Mouse (Mus musculus) G1E (cell line): Measurements from ENCODE around the gene Nrxn3.

Source experiments
- CTCF ChIP-seq: IDR thresholded peaks from 2 replicates; pipeline ENCODE4 v1.5.1; 2012; ENCODE audit warnings: low read depth, low read length, inconsistent platforms, mixed read lengths
- TAL1 ChIP-seq: conservative IDR thresholded peaks from 2 replicates; pipeline ENCODE4 v1.6.1; 2012; ENCODE audit warnings: low read depth, low read length, inconsistent platforms, mixed read lengths

DNA sequence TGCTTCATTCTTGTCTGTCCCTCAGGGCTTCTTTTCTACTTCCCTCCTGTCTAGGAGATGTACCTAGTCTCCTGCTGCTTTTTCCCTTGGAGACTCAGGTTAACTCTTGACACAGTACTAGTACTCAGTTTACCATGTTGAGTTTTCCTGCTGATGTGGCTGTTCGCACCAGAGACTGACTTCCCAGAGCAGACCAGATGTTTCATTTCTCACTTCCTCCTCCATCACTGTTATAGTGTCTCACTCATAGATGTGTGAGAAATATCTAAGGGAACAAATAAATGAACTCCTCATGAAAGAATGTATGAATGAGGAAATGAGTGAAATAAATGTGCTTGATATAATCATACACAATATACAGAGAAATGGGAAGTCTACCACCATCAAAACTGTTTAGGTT, 1558.6 kb downstream of the Nrxn3 start:
- TF ChIP-seq CTCF: no peak
- TF ChIP-seq TAL1: no peak
